Mouse (Mus musculus) left cerebral cortex, postnatal 10 days (tissue): ENCODE results near the gene Rnps1. TPM values are rescaled to one million over a fixed set of nuclear protein-coding genes. Genes with fewer than 3 reads are reported as not detected.
A peak's percentile ranks its signal among the peaks of the same experiment; 100 is the strongest.

Source experiments
- DNase-seq, 2 experiments: peaks; one replicate each; pipeline ENCODE4 v3.0.0; 2021 to 2022; ENCODE audit warnings: low spot score in 2 of 2, mixed read lengths in 1 of 2; ENCODE audit errors: extremely low spot score in 1 of 2
- intact Hi-C: fragments of 180-260 bp; cut with DNase I; formaldehyde crosslinking; loops from one replicate; pipeline ENCODE4 v1.15.1; 2025
- total RNA-seq, 2 experiments: library from RNA; stranded (reverse); gene quantifications; 2 replicates each; pipeline ENCODE4 v1.2.3; 2021

Rnps1 gene
- total RNA-seq, 2 experiments from 2014 or later = 164 to 166 TPM

DNA sequence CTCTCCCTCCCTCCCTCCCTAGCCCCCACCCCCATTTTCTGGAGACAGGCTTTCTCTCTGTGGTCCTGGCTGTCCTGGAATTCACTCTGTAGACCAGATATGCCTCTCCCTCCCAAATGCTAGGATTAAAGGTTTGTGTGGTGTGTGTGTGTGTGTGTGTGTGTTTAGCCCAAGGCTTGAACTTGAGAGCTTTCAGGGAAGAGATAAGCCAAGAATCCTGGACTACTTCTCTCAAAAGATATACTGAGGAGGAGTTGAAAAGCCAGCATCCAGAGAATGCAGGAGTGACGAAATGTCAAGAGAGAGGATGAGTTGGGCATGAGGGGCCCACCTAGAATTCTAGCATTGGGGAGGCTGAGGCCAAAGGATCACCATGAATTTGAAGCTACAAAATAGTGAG lies 48.6 kb downstream of the Rnps1 start:
- intact Hi-C loops = no loop called here
- no peak for DNase-seq

DNA sequence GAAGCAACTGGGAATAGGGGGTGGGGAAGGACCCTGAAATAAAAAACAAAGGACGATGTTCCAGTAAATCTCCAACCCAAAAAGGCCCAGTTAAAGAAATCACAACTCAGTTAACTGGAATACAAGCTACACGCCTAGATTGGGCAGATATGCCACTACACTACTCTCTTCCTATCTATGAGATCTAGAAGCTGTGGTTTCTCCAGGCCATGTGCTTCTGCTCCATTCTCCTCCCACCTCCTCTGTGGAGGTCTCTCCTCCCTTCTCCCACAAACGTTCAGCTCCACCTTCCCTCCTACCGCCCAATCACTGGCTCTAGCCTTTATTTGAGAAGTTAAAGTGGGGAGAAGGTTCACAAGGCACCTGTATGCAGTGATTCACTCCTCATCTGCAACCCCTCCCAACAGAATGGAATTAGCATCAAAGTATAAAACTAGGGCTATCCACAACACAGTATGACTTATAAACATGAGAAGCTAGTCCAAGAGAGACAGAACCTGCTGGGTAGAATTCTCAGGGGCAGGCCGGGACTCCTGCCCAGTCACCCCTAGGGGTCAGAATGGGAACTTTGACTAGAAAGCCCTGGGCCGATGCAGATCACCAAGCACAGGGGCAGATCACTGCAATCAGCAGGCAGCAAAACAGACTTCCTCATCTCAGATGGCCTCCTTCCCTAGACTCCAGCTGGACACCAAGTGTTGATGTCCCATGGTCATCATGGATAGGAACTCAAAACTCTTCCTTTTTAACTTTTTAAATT lies 49.2 kb downstream of the Rnps1 start:
- intact Hi-C loops = no loop called here

DNA sequence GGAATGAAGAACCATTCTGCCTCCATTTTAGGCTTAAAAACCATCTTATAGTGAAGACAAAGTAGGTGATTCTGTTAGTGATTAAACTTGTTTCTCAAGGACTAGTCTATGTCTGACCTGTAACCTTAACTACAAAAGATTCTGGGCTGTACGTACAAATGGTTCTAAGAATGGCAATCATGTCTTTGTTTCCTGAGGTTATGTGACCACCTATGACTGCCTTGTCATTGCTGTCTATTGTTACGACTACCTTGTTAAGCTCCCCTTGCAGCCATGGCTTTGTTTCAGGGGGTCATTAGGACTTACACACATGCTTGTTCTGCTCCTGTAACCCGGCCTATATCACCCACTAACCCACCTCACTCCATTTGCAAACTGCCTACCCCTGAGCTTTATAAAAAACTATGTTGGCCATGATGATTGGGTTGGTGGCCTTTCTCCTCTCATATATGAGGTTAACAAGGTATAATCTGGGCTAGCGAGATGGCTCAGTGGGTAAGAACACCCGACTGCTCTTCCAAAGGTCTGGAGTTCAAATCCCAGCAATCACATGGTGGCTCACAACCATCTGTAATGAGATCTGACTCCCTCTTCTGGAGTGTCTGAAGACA lies 54.4 kb downstream of the Rnps1 start:
- intact Hi-C loops = no loop called here
- no peak for DNase-seq

More for the DNA sequence above, 49.2 kb downstream of the Rnps1 start:
- no peak for DNase-seq

DNA sequence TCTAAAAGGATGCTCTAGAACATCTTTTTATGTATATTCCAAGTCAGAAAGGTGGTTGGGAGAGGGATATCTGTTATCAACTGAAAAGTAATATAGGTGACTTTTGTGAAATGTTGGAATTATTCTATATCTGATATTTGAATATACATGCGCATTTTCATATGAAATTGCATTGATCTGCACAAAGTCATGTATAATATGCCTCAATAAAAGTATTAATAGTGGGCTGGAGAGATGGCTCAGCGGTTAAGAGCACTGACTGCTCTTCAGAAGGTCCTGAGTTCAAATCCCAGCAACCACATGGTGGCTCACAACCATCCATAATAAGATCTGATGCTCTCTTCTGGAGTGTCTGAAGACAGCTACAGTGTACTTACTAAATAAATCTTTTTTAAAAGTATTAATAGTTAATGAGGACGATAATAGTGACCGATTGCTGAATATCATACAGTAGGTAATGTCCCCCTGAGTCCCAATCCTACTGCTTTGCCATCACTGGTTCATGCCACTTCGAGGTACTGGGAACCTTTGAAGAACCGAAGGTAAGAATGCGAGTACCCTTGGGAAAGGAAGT lies 55.1 kb downstream of the Rnps1 start:
- intact Hi-C loops = no loop called here
- DNase-seq = no peak

DNA sequence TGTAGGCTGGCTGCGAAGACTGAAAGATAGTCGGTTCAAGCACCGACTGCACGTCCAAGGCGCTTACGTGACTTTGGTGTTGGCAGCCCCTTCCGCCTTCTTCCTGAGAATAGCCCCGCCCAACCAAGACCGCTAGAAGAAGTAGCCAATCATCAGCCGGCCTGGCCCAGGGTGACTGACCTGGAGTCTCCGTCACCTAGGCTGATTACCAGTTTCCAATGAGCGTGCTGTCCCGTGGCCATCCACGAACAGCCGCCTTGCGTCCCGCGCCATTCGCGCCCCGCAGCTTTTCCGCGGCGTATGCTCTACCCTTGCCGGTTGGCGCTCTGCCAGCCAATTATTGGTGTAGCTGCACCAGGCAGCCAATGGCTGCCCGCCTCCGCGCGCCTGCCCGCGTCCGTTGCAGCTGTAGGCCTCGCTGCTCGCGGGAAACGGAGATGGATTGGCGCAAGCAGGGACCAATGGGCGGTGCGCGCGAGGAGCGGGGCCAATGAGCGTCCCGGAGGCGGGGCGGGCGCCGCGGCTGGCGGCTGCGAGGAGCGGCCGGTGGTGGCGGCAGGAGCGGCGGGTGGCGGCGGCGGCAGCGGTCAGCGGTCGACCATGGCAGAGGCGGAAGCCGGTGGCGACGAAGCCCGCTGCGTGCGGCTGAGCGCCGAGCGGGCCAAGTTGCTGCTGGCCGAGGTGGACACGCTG lies 55.7 kb downstream of the Rnps1 start, which contains the start of the genes E4f1 and Pgp:
Gene E4f1, minus strand, starts transcription at position 404 of the 693 bp plus-strand sequence.
Gene Pgp, plus strand, starts transcription at position 483 of the 693 bp plus-strand sequence.
- intact Hi-C loops = no loop called here

DNA sequence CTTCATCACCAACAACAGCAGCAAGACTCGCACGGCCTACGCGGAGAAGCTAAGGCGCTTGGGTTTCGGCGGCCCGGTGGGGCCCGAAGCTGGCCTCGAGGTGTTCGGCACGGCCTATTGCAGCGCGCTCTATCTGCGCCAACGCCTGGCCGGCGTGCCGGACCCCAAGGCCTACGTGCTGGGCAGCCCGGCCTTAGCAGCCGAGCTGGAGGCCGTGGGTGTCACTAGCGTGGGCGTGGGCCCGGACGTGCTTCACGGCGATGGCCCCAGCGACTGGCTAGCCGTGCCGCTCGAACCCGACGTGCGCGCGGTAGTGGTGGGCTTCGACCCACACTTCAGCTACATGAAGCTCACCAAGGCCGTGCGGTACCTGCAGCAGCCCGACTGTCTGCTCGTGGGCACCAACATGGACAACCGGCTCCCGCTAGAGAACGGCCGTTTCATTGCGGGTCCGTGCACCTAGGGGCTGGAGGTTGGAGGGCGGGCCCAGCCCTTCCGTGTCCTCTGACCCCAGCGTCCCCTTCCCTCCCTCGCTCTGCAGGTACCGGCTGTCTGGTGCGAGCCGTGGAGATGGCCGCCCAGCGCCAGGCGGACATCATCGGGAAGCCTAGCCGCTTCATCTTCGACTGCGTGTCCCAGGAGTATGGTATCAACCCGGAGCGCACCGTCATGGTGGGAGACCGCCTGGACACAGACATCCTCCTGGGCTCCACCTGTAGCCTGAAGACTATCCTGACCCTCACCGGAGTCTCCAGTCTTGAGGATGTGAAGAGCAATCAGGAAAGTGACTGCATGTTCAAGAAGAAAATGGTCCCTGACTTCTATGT lies 56.5 kb downstream of the Rnps1 start:
- DNase-seq = peak in 1 of 2 experiments; percentile 77
- intact Hi-C loops = no loop called here

More for the DNA sequence above, 55.7 kb downstream of the Rnps1 start, which contains the start of the genes E4f1 and Pgp:
- peak; percentile 99 to 100 for DNase-seq

DNA sequence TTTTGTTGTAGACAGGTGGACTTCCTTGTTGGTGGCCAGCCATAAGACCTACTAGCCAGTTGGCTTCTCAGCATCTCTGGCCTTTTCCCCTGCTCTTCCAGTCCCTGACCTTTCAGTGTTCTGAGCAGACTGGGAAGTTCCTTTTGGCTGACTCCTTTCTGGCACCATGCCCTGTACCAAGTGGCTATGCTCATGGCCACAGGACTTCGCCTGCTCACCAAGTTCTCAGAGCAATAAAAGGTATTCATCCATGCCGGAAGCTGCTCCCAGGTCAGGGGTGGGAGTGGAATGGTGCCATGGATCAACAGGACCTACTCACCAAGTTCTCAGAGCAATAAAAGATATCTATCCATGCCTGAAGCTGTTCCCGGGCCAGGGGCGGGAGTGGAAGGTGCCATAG lies 58.1 kb downstream of the Rnps1 start:
- intact Hi-C loops = no loop called here
- peak in 1 of 2 experiments; percentile 65 for DNase-seq

DNA sequence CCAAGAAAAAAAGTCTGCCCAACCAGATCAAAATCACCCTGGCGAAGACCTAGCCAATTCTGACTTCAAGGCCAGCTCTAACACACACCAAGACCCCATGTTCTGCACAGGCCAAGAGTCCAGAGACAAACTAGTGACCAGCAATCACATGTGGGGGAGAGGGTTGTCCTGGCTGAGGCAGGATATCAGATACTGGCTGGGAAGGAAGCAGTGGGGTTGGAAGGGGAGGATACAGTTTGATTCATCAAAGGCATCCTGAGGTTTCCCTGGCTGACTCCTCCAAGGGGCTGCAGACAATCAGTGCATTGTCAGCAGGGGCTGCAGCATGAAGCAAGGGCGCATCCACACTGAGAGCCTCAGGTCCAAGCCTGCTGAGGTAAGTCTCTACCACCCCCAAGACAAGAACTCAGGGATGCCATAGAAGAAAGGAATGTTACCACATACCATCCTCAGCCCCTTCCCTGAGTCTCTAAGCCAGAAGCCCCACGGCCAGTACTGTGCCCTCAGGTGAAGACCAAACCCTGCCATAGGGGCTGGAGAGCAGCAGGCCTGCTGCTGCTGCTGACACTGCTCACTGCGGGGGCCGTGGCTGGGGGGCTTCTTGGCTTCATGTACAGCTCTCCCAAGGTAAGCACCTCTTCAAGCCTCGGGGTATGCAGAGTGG lies 59.4 kb downstream of the Rnps1 start, which contains the start of gene Bricd5:
Gene Bricd5, plus strand, starts transcription at position 273 of the 664 bp plus-strand sequence.
- intact Hi-C loops = no loop called here
- no peak for DNase-seq

DNA sequence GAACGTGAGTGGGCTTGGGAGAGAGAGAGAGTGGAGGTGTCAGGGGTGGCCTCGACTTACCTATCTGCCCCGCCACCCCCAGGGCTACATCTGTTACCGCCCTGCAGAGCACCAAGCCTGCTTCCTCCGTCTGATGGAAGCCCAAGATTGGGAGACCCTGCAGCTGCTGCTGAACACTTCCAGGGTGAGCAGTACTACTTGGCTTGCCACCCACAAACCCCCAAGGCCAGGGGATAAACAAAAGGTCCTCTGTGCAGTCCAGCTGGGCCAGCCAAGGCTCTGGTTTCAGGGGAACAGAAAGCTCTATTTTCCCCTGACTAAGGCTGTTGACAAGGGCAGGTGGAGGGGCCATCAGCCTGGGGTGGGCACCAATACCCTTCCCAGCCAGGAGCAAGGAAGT lies 60.2 kb downstream of the Rnps1 start:
- intact Hi-C loops = no loop called here
- peak in 1 of 2 experiments; percentile 63 for DNase-seq

Other genes starting within 250 kb of the Rnps1 start
- gene Atp6v0c, start 244.9 kb upstream of the Rnps1 start, total RNA-seq = 1,000 to 10,000 TPM; 1,322 to 1,387 TPM
- gene Tbc1d24, start 209.0 kb upstream of the Rnps1 start, total RNA-seq = 10 to 100 TPM; 70.4 to 74.8 TPM
- 10 to 100 TPM; 13.1 to 14.4 TPM for gene Ntn3, start 205.0 kb upstream of the Rnps1 start, total RNA-seq
- 10 to 100 TPM in 1 of 2 experiments, 1 to 10 TPM in 1; 8.9 to 10.4 TPM for gene Tedc2, start 193.7 kb upstream of the Rnps1 start, total RNA-seq
- gene Ccnf, start 163.1 kb upstream of the Rnps1 start, total RNA-seq = 1 to 10 TPM; 6.2 to 7.2 TPM
- 1 to 10 TPM; 1.1 TPM for gene Abca17, start 63.5 kb upstream of the Rnps1 start, total RNA-seq
- gene Abca3, start 62.6 kb upstream of the Rnps1 start, total RNA-seq = 100 to 1,000 TPM; 129 to 135 TPM
- 10 to 100 TPM; 15.1 to 16.9 TPM for gene Eci1, start 12.1 kb downstream of the Rnps1 start, total RNA-seq
- gene Dnase1l2, start 28.5 kb downstream of the Rnps1 start, total RNA-seq = 1 to 10 TPM; 5.7 to 6.5 TPM
- gene E4f1, start 55.7 kb downstream of the Rnps1 start, total RNA-seq = 10 to 100 TPM; 30.8 to 31.3 TPM
- 10 to 100 TPM; 66.4 to 66.7 TPM for gene Pgp, start 55.8 kb downstream of the Rnps1 start, total RNA-seq
- 1 to 10 TPM in 1 of 2 experiments, under 1 TPM in 1; 0.88 to 1.4 TPM for gene Bricd5, start 59.3 kb downstream of the Rnps1 start, total RNA-seq
- gene Mlst8, start 64.5 kb downstream of the Rnps1 start, total RNA-seq = 10 to 100 TPM; 31.6 to 37.4 TPM
- 100 to 1,000 TPM; 161 to 162 TPM for gene Caskin1, start 74.0 kb downstream of the Rnps1 start, total RNA-seq
- 100 to 1,000 TPM; 105 to 107 TPM for gene Traf7, start 113.4 kb downstream of the Rnps1 start, total RNA-seq
- gene Rab26, start 119.6 kb downstream of the Rnps1 start, total RNA-seq = 10 to 100 TPM; 22.6 to 29.8 TPM
- 10 to 100 TPM; 60.8 to 66.7 TPM for gene Pkd1, start 135.3 kb downstream of the Rnps1 start, total RNA-seq
- 100 to 1,000 TPM; 130 to 143 TPM for gene Tsc2, start 218.1 kb downstream of the Rnps1 start, total RNA-seq
- 1 to 10 TPM; 4.6 to 5.9 TPM for gene Nthl1, start 218.1 kb downstream of the Rnps1 start, total RNA-seq
- gene Slc9a3r2, start 235.8 kb downstream of the Rnps1 start, total RNA-seq = 10 to 100 TPM; 55.0 to 55.2 TPM
- gene Npw, start 243.9 kb downstream of the Rnps1 start, total RNA-seq = not detected